Mouse (Mus musculus) heart, adult 2 months (tissue): ENCODE data around the gene Syt12. TPM values are rescaled to one million over a fixed set of nuclear protein-coding genes. Genes with fewer than 3 reads are reported as not detected.

ENCODE experiments used
- DNase-seq, 2 experiments: peaks; one replicate each; pipeline ENCODE4 v3.0.0; 2021
- H3K27ac ChIP-seq: fragments of 200-600 bp; 2 replicates; pipeline ENCODE4 v1.8.1; 2022
- H3K27me3 ChIP-seq: fragments of 200-500 bp; 2 replicates; pipeline ENCODE4 v1.6.1; 2012; ENCODE audit warnings: mild to moderate bottlenecking, low read length, inconsistent platforms, mixed read lengths; ENCODE audit not compliant: control insufficient read depth, insufficient read depth
- H3K36me3 ChIP-seq: fragments of 200-500 bp; 2 replicates; pipeline ENCODE4 v1.6.1; 2012; ENCODE audit warnings: low read length, inconsistent platforms; ENCODE audit not compliant: control insufficient read depth, insufficient read depth
- H3K4me1 ChIP-seq: fragments of 200-500 bp; 2 replicates; pipeline ENCODE4 v1.6.1; 2011; ENCODE audit warnings: low read length; ENCODE audit not compliant: control insufficient read depth, insufficient read depth
- H3K4me3 ChIP-seq: fragments of 200-600 bp; 2 replicates; pipeline ENCODE4 v1.8.1; 2022
- H3K79me2 ChIP-seq: fragments of 200-500 bp; replicated peaks from 2 replicates; pipeline ENCODE4 v1.6.1; 2012; ENCODE audit warnings: mild to moderate bottlenecking, inconsistent platforms, low read length, moderate library complexity, mixed read lengths; ENCODE audit not compliant: control insufficient read depth, insufficient read depth
- H3K9ac ChIP-seq: fragments of 200-500 bp; 2 replicates; pipeline ENCODE4 v1.6.1; 2012; ENCODE audit warnings: low read depth, mild to moderate bottlenecking, control low read depth, inconsistent platforms, low read length, mixed read lengths
- CTCF ChIP-seq: fragments of 200-600 bp; IDR thresholded peaks from 2 replicates; pipeline ENCODE4 v1.8.1; 2022; ENCODE audit warnings: antibody characterized with exemption, mild to moderate bottlenecking, moderate library complexity
- EP300 ChIP-seq: fragments of 200-500 bp; IDR thresholded peaks from 2 replicates; pipeline ENCODE4 v1.6.1; 2011; ENCODE audit warnings: low read depth, low read length, control low read depth; ENCODE audit not compliant: insufficient read depth
- POLR2A ChIP-seq: fragments of 200-500 bp; IDR thresholded peaks from 2 replicates; pipeline ENCODE4 v1.6.1; 2011; ENCODE audit warnings: mild to moderate bottlenecking, low read depth, low read length, control low read depth; ENCODE audit not compliant: insufficient read depth
- WGBS: fragments of 180-500 bp; shearing (Covaris S2); methylation state at CpG from one replicate; pipeline ENCODE4 v1.1.7; 2018; 5-methylcytosine and 5-hydroxymethylcytosine counted together
- intact Hi-C: fragments of 180-260 bp; cut with DNase I; formaldehyde crosslinking; loops from one replicate; pipeline ENCODE4 v1.15.1; 2025
- polyA plus RNA-seq: library from polyadenylated mRNA; depleted of rRNA; stranded (reverse); fragments of >200 nt; gene quantifications from 2 replicates; pipeline ENCODE4 v1.2.3, GENCODE M21; 2012
- total RNA-seq, 2 experiments: library from RNA; stranded (reverse); gene quantifications; 2 replicates each; pipeline ENCODE4 v1.2.3; 2021

Gene Syt12
- total and polyA plus RNA-seq, 3 experiments = 3.2 to 13.2 (median 6.9) TPM

DNA sequence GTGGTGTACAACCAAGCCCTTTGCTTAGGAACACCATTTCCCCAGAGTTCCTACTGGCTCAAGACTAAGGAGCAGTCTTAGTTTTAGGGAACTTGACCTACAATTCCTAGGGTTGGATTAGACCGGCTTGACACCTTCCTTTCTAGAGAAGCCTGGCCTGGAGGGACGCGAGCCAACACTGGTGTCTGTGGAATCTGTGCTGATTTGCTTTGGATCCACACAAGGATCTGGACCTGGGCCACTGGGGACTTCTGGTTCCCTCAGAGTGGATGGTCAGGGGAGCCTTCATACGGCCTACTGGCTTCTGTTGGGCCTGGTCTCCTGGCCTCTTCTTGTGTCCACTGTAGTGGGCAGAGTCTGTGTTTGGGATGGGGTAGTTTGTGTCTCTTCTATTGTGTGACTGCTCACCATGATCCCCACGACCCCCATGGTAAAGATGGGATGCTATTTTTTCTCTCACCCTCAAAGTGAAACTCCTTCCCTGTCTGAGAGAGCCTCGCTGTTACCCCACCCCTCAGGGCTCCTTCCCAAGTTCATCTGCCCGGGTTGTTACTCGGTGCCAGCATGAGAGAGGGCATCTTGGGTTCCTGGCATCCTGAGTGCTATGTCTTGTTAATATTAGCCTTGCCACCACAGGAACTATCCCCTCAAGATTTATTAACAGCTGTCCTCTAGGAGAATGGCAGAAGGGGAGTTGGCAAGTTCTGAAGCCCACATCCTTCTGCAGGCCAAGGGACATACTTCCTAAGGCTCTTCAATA, 30.4 kb downstream of the Syt12 start:
- TF ChIP-seq CTCF = no peak
- TF ChIP-seq POLR2A = no peak
- no peak for TF ChIP-seq EP300
- Histone ChIP-seq H3K36me3 (no peaks in the 10 kb centered on the region), H3K27ac (no peak overlapping the region), H3K79me2 (no peaks in the 10 kb centered on the region), H3K27me3 (no peaks in the 10 kb centered on the region), H3K9ac (no peak overlapping the region), H3K4me3 (no peak overlapping the region), H3K4me1 (no peaks in the 10 kb centered on the region)
- intact Hi-C loops = no loop called here
- DNase-seq = no peak
- 87% methylated on average over 8 of the region's 8 CpGs for WGBS

DNA sequence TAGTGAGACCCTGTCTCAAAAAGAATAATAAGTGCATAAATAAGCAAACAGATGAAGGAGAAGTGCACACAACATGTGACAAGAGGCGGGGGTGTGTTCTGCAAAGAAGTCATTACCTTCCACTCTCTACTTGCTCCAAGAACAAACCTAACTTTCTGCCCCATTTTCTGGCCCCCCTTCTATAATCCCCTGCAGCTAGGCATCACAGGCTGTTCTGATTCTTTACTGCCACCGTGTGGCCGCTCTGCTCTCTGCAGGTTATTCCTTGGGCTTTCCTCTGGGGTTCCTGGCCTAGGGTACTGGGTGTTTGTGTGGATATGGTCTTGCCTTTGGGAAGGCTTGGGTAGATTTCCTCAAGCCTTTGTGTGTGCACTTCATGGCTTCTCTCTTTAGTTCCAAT, 34.8 kb downstream of the Syt12 start:
- Histone ChIP-seq H3K36me3 (no peaks in the 10 kb centered on the region), H3K4me1 (peaks cover 4% of the 10 kb centered on the region), H3K27me3 (no peaks in the 10 kb centered on the region), H3K79me2 (no peaks in the 10 kb centered on the region), H3K9ac (no peak overlapping the region), H3K4me3 (no peak overlapping the region), H3K27ac (no peak overlapping the region; the same call in 1 of the 2 replicates)
- TF ChIP-seq CTCF = peak; percentile 96
- TF ChIP-seq EP300 = peak; percentile 17; the same call in 1 of the 2 replicates
- no peak for TF ChIP-seq POLR2A
- WGBS = 7% methylated on average over 3 of the region's 3 CpGs
- intact Hi-C loops = loop anchor here (5.0 kb wide), 1 partner anchor 105 kb away; no protein-coding TSS in a partner anchor
- DNase-seq = peak; percentile 63 to 85

DNA sequence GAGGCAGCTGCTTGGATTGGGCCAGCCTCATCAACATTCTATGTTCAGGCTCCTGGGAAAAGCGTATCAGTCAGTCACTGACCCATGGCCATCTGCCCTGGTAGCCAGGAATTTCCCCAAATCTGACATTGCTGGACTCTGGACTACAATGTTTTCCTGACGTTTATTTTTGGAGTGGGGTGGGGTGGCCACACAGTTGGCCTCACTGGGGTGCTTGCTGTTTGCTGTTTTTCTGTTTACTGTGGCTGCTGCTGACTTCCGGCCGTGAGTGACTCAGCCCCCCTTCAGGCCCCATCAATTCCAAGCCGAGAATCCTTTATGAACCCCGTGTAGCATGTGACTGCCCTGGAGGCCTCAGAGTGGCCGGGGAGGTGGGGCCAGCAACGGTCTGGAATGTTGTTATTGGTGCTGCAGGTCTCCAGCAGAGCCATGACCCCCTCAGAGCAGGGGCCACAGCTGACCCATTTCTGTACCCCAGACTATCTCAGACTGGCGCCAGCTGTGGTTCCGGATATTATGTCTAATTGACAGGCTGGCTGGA, 35.6 kb downstream of the Syt12 start:
- H3K27me3 ChIP-seq = no peaks in the 10 kb centered on the region
- peak overlapping the region; percentile 27; the same call in 1 of the 2 replicates for H3K27ac ChIP-seq
- H3K36me3 ChIP-seq = no peaks in the 10 kb centered on the region
- no peak for TF ChIP-seq CTCF
- no peak for TF ChIP-seq EP300
- TF ChIP-seq POLR2A = no peak
- 21% methylated on average over 10 of the region's 10 CpGs for WGBS
- intact Hi-C loops = loop anchor here (5.0 kb wide), 1 partner anchor 104 kb away; no protein-coding TSS in a partner anchor
- H3K9ac ChIP-seq = no peak overlapping the region
- peak; percentile 42 to 53 for DNase-seq
- no peak overlapping the region for H3K4me3 ChIP-seq
- no peaks in the 10 kb centered on the region for H3K79me2 ChIP-seq
- H3K4me1 ChIP-seq = peaks cover 4% of the 10 kb centered on the region

DNA sequence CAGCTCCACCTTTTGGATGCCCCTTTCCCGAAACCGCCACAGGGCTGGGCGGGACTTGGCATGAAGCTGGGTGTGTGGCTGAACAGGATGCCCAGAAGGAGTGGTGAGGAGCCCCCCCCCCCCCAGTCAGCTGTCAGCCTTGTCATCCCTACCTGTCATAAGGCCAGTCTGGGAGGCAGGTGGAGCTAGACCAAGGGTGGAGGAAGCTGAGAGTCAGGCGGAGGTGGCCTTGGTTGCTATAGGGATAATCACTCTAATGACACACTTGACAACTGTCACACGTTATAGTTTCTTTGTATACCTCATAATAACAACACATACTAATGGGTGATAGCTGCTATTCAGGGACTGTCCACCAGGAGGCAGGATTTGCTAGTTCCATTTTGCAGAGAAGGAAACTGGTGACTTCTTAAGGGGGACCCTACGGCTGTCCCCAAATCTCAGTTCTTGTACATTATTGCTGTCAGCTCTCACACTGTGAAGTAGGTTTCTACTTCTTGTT, 36.1 kb downstream of the Syt12 start:
- H3K79me2 ChIP-seq = no peaks in the 10 kb centered on the region
- DNase-seq = peak; percentile 21 to 52
- TF ChIP-seq POLR2A (no peak), CTCF (peak; percentile 81)
- intact Hi-C loops = loop anchor here (5.0 kb wide), 1 partner anchor 104 kb away; no protein-coding TSS in a partner anchor
- H3K36me3 ChIP-seq = no peaks in the 10 kb centered on the region
- no peak overlapping the region for H3K9ac ChIP-seq
- peak overlapping the region; percentile 16; the same call in 1 of the 2 replicates for H3K27ac ChIP-seq
- H3K4me3 ChIP-seq = no peak overlapping the region
- no peaks in the 10 kb centered on the region for H3K27me3 ChIP-seq
- WGBS = 30% methylated on average over 6 of the region's 6 CpGs
- peaks cover 4% of the 10 kb centered on the region for H3K4me1 ChIP-seq

DNA sequence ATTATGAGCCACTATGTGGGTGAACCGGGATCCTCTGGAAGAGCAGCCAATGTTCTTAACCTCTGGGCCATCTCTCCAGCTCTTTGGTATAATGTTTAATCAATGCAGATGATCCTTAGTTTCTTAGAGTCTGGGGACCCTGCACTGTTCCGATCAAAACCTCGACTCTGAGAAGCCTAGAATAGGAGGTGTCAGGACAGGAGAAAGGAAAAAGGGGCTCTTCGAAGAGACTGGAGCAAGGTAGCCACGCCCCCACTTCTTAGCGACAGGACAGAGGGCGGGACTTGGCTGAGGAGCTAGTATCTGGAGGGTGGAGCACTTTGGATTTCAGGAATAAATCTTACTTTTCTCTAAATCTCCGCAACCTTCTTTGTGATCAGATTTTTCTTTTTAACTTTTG, 37.0 kb downstream of the Syt12 start:
- no peaks in the 10 kb centered on the region for H3K27me3 ChIP-seq
- DNase-seq = peak; percentile 30 to 36
- no peak for TF ChIP-seq POLR2A
- TF ChIP-seq EP300 = no peak
- TF ChIP-seq CTCF = no peak
- no peaks in the 10 kb centered on the region for H3K36me3 ChIP-seq
- no peak overlapping the region for H3K27ac ChIP-seq
- H3K4me3 ChIP-seq = no peak overlapping the region
- intact Hi-C loops = loop anchor here (5.0 kb wide), 1 partner anchor 103 kb away; no protein-coding TSS in a partner anchor
- no peaks in the 10 kb centered on the region for H3K79me2 ChIP-seq
- WGBS = 9% methylated on average over 8 of the region's 8 CpGs
- peaks cover 4% of the 10 kb centered on the region for H3K4me1 ChIP-seq
- no peak overlapping the region for H3K9ac ChIP-seq
